Mouse (Mus musculus) C2C12 (cell line): ENCODE results near the gene Gm15737.

ENCODE experiments used
- CEBPB ChIP-seq: IDR thresholded peaks from one replicate; pipeline ENCODE4 v1.6.1; 2011; ENCODE audit warnings: low read depth, mild to moderate bottlenecking, control low read depth, moderate library complexity
- CTCF ChIP-seq: IDR thresholded peaks from one replicate; pipeline ENCODE4 v1.5.1; 2011; ENCODE audit not compliant: control insufficient read depth, insufficient read depth, insufficient read length
- FOSL1 ChIP-seq: IDR thresholded peaks from one replicate; pipeline ENCODE4 v1.8.0; 2011; ENCODE audit warnings: mild to moderate bottlenecking, low read length; ENCODE audit not compliant: poor library complexity, insufficient read depth, severe bottlenecking
- MAX ChIP-seq: IDR thresholded peaks from one replicate; pipeline ENCODE4 v1.6.1; 2011; ENCODE audit warnings: mild to moderate bottlenecking, control low read depth
- MYOD1 ChIP-seq: IDR thresholded peaks from one replicate; pipeline ENCODE4 v1.6.1; 2011; ENCODE audit warnings: low read depth; ENCODE audit not compliant: control insufficient read depth, insufficient read length
- MYOG ChIP-seq: IDR thresholded peaks from one replicate; pipeline ENCODE4 v1.6.1; 2011; ENCODE audit not compliant: control insufficient read depth, insufficient read length; ENCODE audit errors: extremely low read depth
- USF1 ChIP-seq: IDR thresholded peaks from one replicate; pipeline ENCODE4 v1.6.1; 2011; ENCODE audit warnings: low read depth, mild to moderate bottlenecking, control low read depth, moderate library complexity

DNA sequence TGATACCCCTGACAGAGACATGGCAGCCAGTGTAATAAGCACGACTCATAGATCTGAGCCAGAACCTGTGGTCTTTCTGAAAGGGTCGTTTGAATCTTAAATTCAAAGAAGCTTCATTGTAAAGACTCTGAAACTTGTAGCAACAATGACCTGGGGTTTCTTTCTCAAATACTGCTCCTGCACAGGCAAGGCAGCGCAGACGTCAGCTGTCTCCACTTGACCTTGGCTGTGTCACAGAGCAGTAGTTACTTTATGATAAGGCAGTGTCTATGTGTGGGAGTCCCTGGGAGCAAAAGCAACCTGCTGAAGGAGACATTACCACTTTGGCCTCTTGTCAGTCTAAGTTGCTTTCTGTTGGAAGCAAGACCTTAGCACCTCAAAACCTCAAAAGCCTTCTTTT is 22.5 kb upstream of the Gm15737 start:
- TF ChIP-seq CTCF (no peak), MYOG (no peak), USF1 (no peak), MYOD1 (no peak), MAX (no peak), FOSL1 (no peak), CEBPB (no peak)
